Mouse (Mus musculus): Measurements from ENCODE around the gene Hsd3b7. TPM values are rescaled to one million over a fixed set of nuclear protein-coding genes. Genes with fewer than 3 reads are reported as not detected.
"Not testable (repeated sequence)": the region's sequence is repeated elsewhere in the genome, so short reads cannot be mapped to it uniquely, and the experiment has no call there.

Hsd3b7 gene
- polyA plus RNA-seq, 1 experiment from 2014 or later = 25.2 TPM

GRCm38 (mm10) chr7:127817776-127818175 lies 17.4 kb downstream of the Hsd3b7 start:
- ATAC-seq (ENCODE audit: insufficient number of reproducible peaks, low FRiP score, low TSS enrichment, low read depth) = no peak
- Histone ChIP-seq H3K27ac (replicated peaks) (no peak overlapping the region), H3K4me3 (replicated peaks) (no peak overlapping the region), H3K4me1 (peaks cover 20% of the 10 kb centered on the region), H3K36me3 (peaks cover 7% of the 10 kb centered on the region), H3K27me3 (no peaks in the 10 kb centered on the region), H3K9ac (no peak overlapping the region), H3K4me2 (replicated peaks) (no peak overlapping the region), H3K9me3 (replicated peaks) (no peaks in the 10 kb centered on the region)
- WGBS = 90% methylated on average over 5 of the region's 5 CpGs

- Histone ChIP-seq H3K9me3 (replicated peaks) (no peaks in the 10 kb centered on the region), H3K4me3 (replicated peaks) (no peak overlapping the region), H3K36me3 (no peaks in the 10 kb centered on the region), H3K27ac (replicated peaks) (peak overlapping the region; percentile 22; the same call in 1 of the 2 replicates), H3K9ac (no peak overlapping the region), H3K27me3 (no peaks in the 10 kb centered on the region), H3K4me1 (peaks cover 37% of the 10 kb centered on the region), H3K4me2 (replicated peaks) (no peak overlapping the region)
- 45% methylated on average over 13 of the region's 13 CpGs for WGBS
- ATAC-seq (ENCODE audit: insufficient number of reproducible peaks, low FRiP score, low TSS enrichment, low read depth) = no peak
Observed at GRCm38 (mm10) chr7:127820836-127821509, 20.6 kb downstream of the Hsd3b7 start.

GRCm38 (mm10) chr7:127822494-127822893 lies 22.1 kb downstream of the Hsd3b7 start:
- H3K4me3 ChIP-seq (replicated peaks) = no peak overlapping the region
- no peaks in the 10 kb centered on the region for H3K36me3 ChIP-seq
- ATAC-seq (ENCODE audit: insufficient number of reproducible peaks, low FRiP score, low TSS enrichment, low read depth) = no peak
- H3K9me3 ChIP-seq (replicated peaks) = no peaks in the 10 kb centered on the region
- H3K27me3 ChIP-seq = no peaks in the 10 kb centered on the region
- H3K9ac ChIP-seq = no peak overlapping the region
- H3K27ac ChIP-seq (replicated peaks) = no peak overlapping the region
- WGBS = 86% methylated on average over 3 of the region's 3 CpGs
- peaks cover 31% of the 10 kb centered on the region for H3K4me1 ChIP-seq
- H3K4me2 ChIP-seq (replicated peaks) = no peak overlapping the region

- Histone ChIP-seq H3K4me3 (replicated peaks) (peak overlapping the region; percentile 61), H3K27me3 (no peaks in the 10 kb centered on the region), H3K9me3 (replicated peaks) (no peaks in the 10 kb centered on the region), H3K9ac (peak overlapping the region; percentile 65), H3K4me1 (peaks cover 31% of the 10 kb centered on the region), H3K36me3 (no peaks in the 10 kb centered on the region), H3K4me2 (replicated peaks) (peak overlapping the region; percentile 77), H3K27ac (replicated peaks) (peak overlapping the region; percentile 55; the same call in 1 of the 2 replicates)
- 58% methylated on average over 11 of the region's 11 CpGs for WGBS
- ATAC-seq (ENCODE audit: insufficient number of reproducible peaks, low FRiP score, low TSS enrichment, low read depth) = no peak
Observed at GRCm38 (mm10) chr7:127823236-127824171, 23.1 kb downstream of the Hsd3b7 start.

- Histone ChIP-seq H3K4me1 (peaks cover 31% of the 10 kb centered on the region), H3K27ac (replicated peaks) (peak within 1 kb of the TSS; percentile 55), H3K4me3 (replicated peaks) (peak within 1 kb of the TSS; percentile 61), H3K4me2 (replicated peaks) (peak within 1 kb of the TSS; percentile 77), H3K27me3 (no peaks in the 10 kb centered on the region), H3K36me3 (no peaks in the 10 kb centered on the region), H3K9me3 (replicated peaks) (no peaks in the 10 kb centered on the region), H3K9ac (peak within 1 kb of the TSS; percentile 65)
- 2% methylated on average over 35 of the region's 38 CpGs for WGBS
- ATAC-seq (ENCODE audit: insufficient number of reproducible peaks, low FRiP score, low TSS enrichment, low read depth) = peak; percentile 80
Observed at GRCm38 (mm10) chr7:127824176-127824871, 23.9 kb downstream of the Hsd3b7 start, which contains the start of the genes Stx4a and Stx1b. Stx4a (plus strand) TSS chr7:127824294. Stx1b (minus strand) TSS chr7:127824549.

- ATAC-seq (ENCODE audit: insufficient number of reproducible peaks, low FRiP score, low TSS enrichment, low read depth) = no peak
- H3K27ac ChIP-seq (replicated peaks) = no peak overlapping the region
- no peaks in the 10 kb centered on the region for H3K9me3 ChIP-seq (replicated peaks)
- 66% methylated on average over 2 of the region's 2 CpGs for WGBS
- H3K4me3 ChIP-seq (replicated peaks) = no peak overlapping the region
- H3K4me2 ChIP-seq (replicated peaks) = no peak overlapping the region
- no peaks in the 10 kb centered on the region for H3K36me3 ChIP-seq
- peaks cover 2% of the 10 kb centered on the region; the same call in 1 of the 2 replicates for H3K4me1 ChIP-seq
- no peaks in the 10 kb centered on the region for H3K27me3 ChIP-seq
- no peak overlapping the region for H3K9ac ChIP-seq
Observed at GRCm38 (mm10) chr7:127835550-127835949, 35.1 kb downstream of the Hsd3b7 start.

GRCm38 (mm10) chr7:127837473-127837872 lies 37.1 kb downstream of the Hsd3b7 start:
- H3K9ac ChIP-seq = no peak overlapping the region
- H3K27me3 ChIP-seq = no peaks in the 10 kb centered on the region
- peaks cover 8% of the 10 kb centered on the region for H3K4me1 ChIP-seq
- WGBS = 85% methylated on average over 5 of the region's 5 CpGs
- no peak for ATAC-seq (ENCODE audit: insufficient number of reproducible peaks, low FRiP score, low TSS enrichment, low read depth)
- H3K27ac ChIP-seq (replicated peaks) = no peak overlapping the region
- no peaks in the 10 kb centered on the region for H3K36me3 ChIP-seq
- no peak overlapping the region for H3K4me3 ChIP-seq (replicated peaks)
- no peak overlapping the region for H3K4me2 ChIP-seq (replicated peaks)
- H3K9me3 ChIP-seq (replicated peaks) = no peaks in the 10 kb centered on the region

- not testable (repeated sequence) for H3K4me3 ChIP-seq (replicated peaks); H3K27ac ChIP-seq (replicated peaks); H3K9me3 ChIP-seq (replicated peaks); H3K4me2 ChIP-seq (replicated peaks); ATAC-seq (ENCODE audit: insufficient number of reproducible peaks, low FRiP score, low TSS enrichment, low read depth); H3K27me3 ChIP-seq; H3K9ac ChIP-seq; H3K36me3 ChIP-seq
- WGBS = 75% methylated on average over 4 of the region's 4 CpGs
- H3K4me1 ChIP-seq = peaks cover 12% of the 10 kb centered on the region
Observed at GRCm38 (mm10) chr7:127837878-127838277, 37.5 kb downstream of the Hsd3b7 start.

- not testable (repeated sequence) for H3K4me3 ChIP-seq (replicated peaks); H3K27ac ChIP-seq (replicated peaks); ATAC-seq (ENCODE audit: insufficient number of reproducible peaks, low FRiP score, low TSS enrichment, low read depth); H3K27me3 ChIP-seq; H3K4me2 ChIP-seq (replicated peaks); H3K9ac ChIP-seq; H3K9me3 ChIP-seq (replicated peaks)
- Histone ChIP-seq H3K36me3 (peaks cover 16% of the 10 kb centered on the region), H3K4me1 (peaks cover 14% of the 10 kb centered on the region)
- WGBS = 84% methylated on average over 2 of the region's 2 CpGs
Observed at GRCm38 (mm10) chr7:127840031-127840430, 39.6 kb downstream of the Hsd3b7 start.

- peaks cover 23% of the 10 kb centered on the region for H3K36me3 ChIP-seq
- H3K9me3 ChIP-seq (replicated peaks) = no peaks in the 10 kb centered on the region
- H3K9ac ChIP-seq = peak overlapping the region; percentile 50
- H3K4me3 ChIP-seq (replicated peaks) = peak overlapping the region; percentile 66
- peaks cover 14% of the 10 kb centered on the region for H3K4me1 ChIP-seq
- peak overlapping the region; percentile 90 for H3K4me2 ChIP-seq (replicated peaks)
- 0 out of 2 replicates have a peak, but pooled peaks have one; percentile 22 for ATAC-seq (ENCODE audit: insufficient number of reproducible peaks, low FRiP score, low TSS enrichment, low read depth)
- H3K27me3 ChIP-seq = no peaks in the 10 kb centered on the region
- peak overlapping the region; percentile 97 for H3K27ac ChIP-seq (replicated peaks)
- 2% methylated on average over 15 of the region's 15 CpGs for WGBS
Observed at GRCm38 (mm10) chr7:127840886-127841285, 40.5 kb downstream of the Hsd3b7 start.

Measured in embryonic facial prominence, embryonic 15.5 days (tissue).